In genomic region chr12:113074329-113075062, GRCm38 (mm10) we compare ENCODE assay signal across 8 mouse cellular contexts. TPM values are rescaled to one million over a fixed set of nuclear protein-coding genes. Genes with fewer than 3 reads are reported as not detected.
DNase-seq lines count a peak whose midpoint lies in the region; ATAC-seq lines count a peak whose summit lies in the region.

TSS of gene Tex22 (plus strand) at chr12:113074502.

- DNase-seq in MEL-GATA-1-ER (ENCODE audit: extremely low read depth, low read depth): peak; percentile 75
- peak; percentile 93 for DNase-seq in cerebellum, adult 9-11 months
- peak; percentile 79 to 91 for DNase-seq in frontal cortex, adult 2 months (ENCODE audit: extremely low spot score in 1 of 2, low spot score in 1 of 2)
- peak; percentile 84 for DNase-seq in hindbrain, embryonic 10.5 days (ENCODE audit: low spot score)
- DNase-seq in layer of hippocampus, adult 9-11 months: peak; percentile 89
- peak; percentile 60 for DNase-seq in ovary, postnatal 10 days (ENCODE audit: low spot score)
- peak; percentile 74 for DNase-seq in thymus, postnatal 0 days (ENCODE audit: low spot score)

- no peaks in the 10 kb centered on the region for H3K27me3 ChIP-seq in hindbrain, embryonic 10.5 days (ENCODE audit: insufficient read depth, poor library complexity, severe bottlenecking)
- no peaks in the 10 kb centered on the region for H3K27me3 ChIP-seq in lung, embryonic 16.5 days (ENCODE audit: control insufficient read depth, insufficient read depth, low read depth, low read length)

- WGBS in hindbrain, embryonic 10.5 days: 4% methylated on average over 32 of the region's 32 CpGs
- 4% methylated on average over 32 of the region's 32 CpGs for WGBS in lung, embryonic 16.5 days

- H3K9me3 ChIP-seq in hindbrain, embryonic 10.5 days: no peaks in the 10 kb centered on the region
- H3K9me3 ChIP-seq in lung, embryonic 16.5 days (ENCODE audit: control insufficient read depth, low read length): no peaks in the 10 kb centered on the region

- H3K27ac ChIP-seq in hindbrain, embryonic 10.5 days: peak within 1 kb of the TSS; percentile 93
- H3K27ac ChIP-seq in lung, embryonic 16.5 days (ENCODE audit: low read length): peak within 1 kb of the TSS; percentile 85

- H3K9ac ChIP-seq in lung, embryonic 16.5 days (ENCODE audit: low read length): peak within 1 kb of the TSS; percentile 73

- peaks cover 30% of the 10 kb centered on the region for H3K36me3 ChIP-seq in hindbrain, embryonic 10.5 days
- H3K36me3 ChIP-seq in lung, embryonic 16.5 days (ENCODE audit: control insufficient read depth, insufficient read depth, low read length): peaks cover 2% of the 10 kb centered on the region; the same call in 1 of the 2 replicates

- peak; percentile 95 for ATAC-seq in lung, embryonic 16.5 days (ENCODE audit: low read depth)

- H3K4me3 ChIP-seq in hindbrain, embryonic 10.5 days: peak within 1 kb of the TSS; percentile 62
- H3K4me3 ChIP-seq in lung, embryonic 16.5 days (ENCODE audit: low read length): peak within 1 kb of the TSS; percentile 56

- H3K4me2 ChIP-seq in lung, embryonic 16.5 days (ENCODE audit: low read depth, low read length): peak within 1 kb of the TSS; percentile 91

- H3K4me1 ChIP-seq in hindbrain, embryonic 10.5 days (replicated peaks): peaks cover 26% of the 10 kb centered on the region
- peaks cover 17% of the 10 kb centered on the region; the same call in 1 of the 2 replicates for H3K4me1 ChIP-seq in lung, embryonic 16.5 days (replicated peaks; ENCODE audit: control insufficient read depth, insufficient read depth, low read length)

RNA-seq across cellular contexts. Expression of gene Tex22, which starts in this region (rescaled TPM):
- 0.20 and 0.27 TPM in 2 replicates for polyA plus RNA-seq in frontal cortex, adult 2 months (2012; rRNA removed)
- 0.12 TPM in 1 of 2 replicates, not detected in the other for polyA plus RNA-seq in hindbrain, embryonic 10.5 days (2016; fragmentation: Nextera tagmentation; extraction: Ambion mirVana)
- polyA plus RNA-seq in lung, embryonic 16.5 days (2015; fragmentation: Nextera tagmentation; extraction: Ambion mirVana): 0.15 TPM in 1 of 2 replicates, not detected in the other
- not detected in 2 replicates for polyA plus RNA-seq in thymus, postnatal 0 days (2015; fragmentation: Nextera tagmentation; extraction: Ambion mirVana)

Comparison
In these comparisons a context has a peak if more than half of its experiments do, and no peak if none do; other contexts are left out.
1. Peak in every context shown above with its lines: DNase-seq, ATAC-seq, H3K4me3 ChIP-seq and H3K27ac ChIP-seq.
2. Peak in DNase-seq in frontal cortex, adult 2 months; RNA of the gene not detected or under 1 TPM.
3. Peak in DNase-seq, H3K4me3 ChIP-seq and H3K27ac ChIP-seq in hindbrain, embryonic 10.5 days; RNA of the gene not detected or under 1 TPM.
4. Peak in ATAC-seq, H3K4me3 ChIP-seq, H3K27ac ChIP-seq, H3K9ac ChIP-seq and H3K4me2 ChIP-seq in lung, embryonic 16.5 days; RNA of the gene not detected or under 1 TPM.
5. Peak in DNase-seq in thymus, postnatal 0 days; RNA of the gene not detected or under 1 TPM.